Mouse (Mus musculus) limb, embryonic 11.5 days (tissue): ENCODE measurements around the gene Tfdp1. TPM values are rescaled to one million over a fixed set of nuclear protein-coding genes. Genes with fewer than 3 reads are reported as not detected.
A peak's percentile ranks its signal among the peaks of the same experiment; 100 is the strongest.
"Not testable (repeated sequence)": the region's sequence is repeated elsewhere in the genome, so short reads cannot be mapped to it uniquely, and the experiment has no call there.

ENCODE experiments used
- ATAC-seq: fragments of 200-750 bp; cut with Nextera tagmentation; 2 replicates; pipeline ENCODE4 v1.8.0; 2017; ENCODE audit warnings: low read depth; ENCODE audit not compliant: insufficient number of reproducible peaks, low FRiP score, low TSS enrichment
- DNase-seq: peaks from one replicate; pipeline ENCODE4 v3.0.0-alpha.2; 2015; ENCODE audit warnings: low spot score
- H3K27ac ChIP-seq: fragments of 300-500 bp; sonication (generic); replicated peaks from 2 replicates; pipeline ENCODE4 v1.5.1; 2014; ENCODE audit warnings: low read depth, mild to moderate bottlenecking, low read length
- H3K27me3 ChIP-seq: fragments of 300-500 bp; sonication (generic); 2 replicates; pipeline ENCODE4 v1.6.1; 2014; ENCODE audit warnings: mild to moderate bottlenecking, low read length, mixed read lengths; ENCODE audit not compliant: control insufficient read depth, insufficient read depth
- H3K36me3 ChIP-seq: fragments of 300-500 bp; sonication (generic); 2 replicates; pipeline ENCODE4 v1.6.1; 2014; ENCODE audit warnings: mild to moderate bottlenecking, low read length, moderate library complexity, mixed read lengths; ENCODE audit not compliant: control insufficient read depth, insufficient read depth
- H3K4me1 ChIP-seq: fragments of 300-500 bp; sonication (generic); 2 replicates; pipeline ENCODE4 v1.6.1; 2014; ENCODE audit warnings: low read length, mixed read lengths; ENCODE audit not compliant: control insufficient read depth, insufficient read depth
- H3K4me2 ChIP-seq: fragments of 300-500 bp; sonication (generic); 2 replicates; pipeline ENCODE4 v1.6.1; 2014; ENCODE audit warnings: low read depth, mild to moderate bottlenecking, moderate library complexity; ENCODE audit not compliant: severe bottlenecking
- H3K4me3 ChIP-seq: fragments of 300-500 bp; sonication (generic); 2 replicates; pipeline ENCODE4 v1.5.1; 2014; ENCODE audit warnings: low read depth, low read length
- H3K9ac ChIP-seq: fragments of 300-500 bp; sonication (generic); 2 replicates; pipeline ENCODE4 v1.6.1; 2014; ENCODE audit warnings: mild to moderate bottlenecking, low read length
- H3K9me3 ChIP-seq: fragments of 300-500 bp; sonication (generic); 2 replicates; pipeline ENCODE4 v1.6.1; 2016; ENCODE audit warnings: low read length; ENCODE audit not compliant: control insufficient read depth
- WGBS: fragments of 180-500 bp; shearing (Covaris S2); extraction: QIAGEN DNeasy Blood & Tissue Kit; methylation state at CpG from one replicate; pipeline ENCODE4 v1.1.7; 2014; 5-methylcytosine and 5-hydroxymethylcytosine counted together
- polyA plus RNA-seq: library from polyadenylated mRNA; unstranded; fragments of >200 nt; fragmentation: Nextera tagmentation; extraction: Ambion mirVana; gene quantifications from 2 replicates; pipeline ENCODE4 v1.2.1, GENCODE M21; 2014

Tfdp1 gene
- polyA plus RNA-seq, 1 experiment from 2014 or later: 196 TPM

DNA sequence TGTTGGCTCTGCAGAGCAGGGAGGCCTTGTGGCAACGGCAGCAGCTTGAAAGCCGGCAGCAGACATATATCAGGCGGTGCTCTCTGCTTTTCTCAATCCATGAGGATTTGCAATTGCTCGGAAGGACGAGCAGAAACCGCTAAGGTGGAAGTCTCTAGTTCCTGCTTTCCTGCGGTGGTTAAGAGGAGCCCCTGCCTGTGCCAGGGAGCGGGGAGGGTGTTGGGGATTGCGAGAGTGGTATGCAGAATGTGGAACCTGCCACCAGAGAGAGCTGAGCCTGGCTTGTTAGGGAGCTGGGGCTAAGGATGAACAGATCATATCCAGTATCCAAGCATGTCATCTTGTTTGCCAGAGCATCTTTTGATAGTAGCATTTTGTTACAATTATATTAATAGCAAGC is 31.6 kb upstream of the Tfdp1 start:
- no peak overlapping the region for H3K27ac ChIP-seq
- no peak overlapping the region for H3K4me3 ChIP-seq
- peaks cover 6% of the 10 kb centered on the region; the same call in 1 of the 2 replicates for H3K36me3 ChIP-seq
- no peak for DNase-seq
- no peak for ATAC-seq
- WGBS: 87% methylated on average over 9 of the region's 9 CpGs
- no peak overlapping the region for H3K4me2 ChIP-seq
- no peaks in the 10 kb centered on the region for H3K4me1 ChIP-seq
- no peaks in the 10 kb centered on the region for H3K27me3 ChIP-seq
- H3K9me3 ChIP-seq: no peaks in the 10 kb centered on the region
- no peak overlapping the region for H3K9ac ChIP-seq

DNA sequence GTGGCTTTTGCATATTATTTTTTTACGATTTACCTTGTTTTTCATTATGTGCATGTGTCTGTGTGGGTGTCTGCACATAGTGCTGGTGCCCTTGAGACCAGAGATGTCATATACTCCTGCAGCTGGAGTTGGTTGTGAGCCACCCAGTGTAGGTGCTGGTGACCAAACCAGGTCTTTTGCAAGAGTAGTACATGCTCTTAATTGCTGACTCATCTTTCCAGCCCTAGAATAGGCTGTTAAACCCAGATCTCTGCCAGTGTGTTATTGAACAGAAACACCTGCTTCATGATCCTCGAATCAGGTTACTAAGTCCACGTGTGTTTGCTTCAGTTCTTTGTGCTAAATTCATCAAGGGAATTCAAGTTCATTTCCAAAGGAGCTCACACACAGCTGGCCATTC is 23.6 kb upstream of the Tfdp1 start:
- no peak for ATAC-seq
- 85% methylated on average over 3 of the region's 3 CpGs for WGBS
- Histone ChIP-seq H3K27ac (no peak overlapping the region), H3K9ac (no peak overlapping the region), H3K4me3 (no peak overlapping the region), H3K27me3 (no peaks in the 10 kb centered on the region), H3K9me3 (no peaks in the 10 kb centered on the region), H3K4me2 (no peak overlapping the region), H3K36me3 (no peaks in the 10 kb centered on the region), H3K4me1 (no peaks in the 10 kb centered on the region)
- DNase-seq: no peak

DNA sequence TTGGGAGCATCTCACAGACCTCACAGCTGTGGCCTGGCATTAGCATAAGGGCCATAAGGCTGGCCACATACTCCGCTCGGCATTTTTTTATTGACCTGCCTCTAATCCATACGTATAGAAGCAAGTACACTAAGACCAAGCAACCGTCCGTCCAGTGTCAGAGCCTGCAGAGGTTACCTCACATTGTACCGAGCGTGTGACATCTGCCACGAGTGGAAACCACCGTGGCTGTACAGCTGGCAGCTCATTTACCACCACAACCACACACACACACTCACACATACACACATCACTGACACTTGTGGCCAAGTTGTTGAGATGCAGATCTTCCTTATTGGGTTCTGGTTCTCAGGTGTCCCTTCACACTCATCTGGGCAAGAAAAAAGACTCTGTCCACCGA is 21.9 kb upstream of the Tfdp1 start:
- Histone ChIP-seq H3K4me2 (no peak overlapping the region), H3K4me1 (no peaks in the 10 kb centered on the region), H3K4me3 (no peak overlapping the region), H3K27me3 (no peaks in the 10 kb centered on the region), H3K27ac (no peak overlapping the region), H3K36me3 (no peaks in the 10 kb centered on the region), H3K9ac (no peak overlapping the region), H3K9me3 (no peaks in the 10 kb centered on the region)
- no peak for DNase-seq
- WGBS: 94% methylated on average over 10 of the region's 10 CpGs
- ATAC-seq: no peak

GRCm38 (mm10) chr8:13326598-13326997 is 12.0 kb upstream of the Tfdp1 start:
- peak; percentile 52 for DNase-seq
- Histone ChIP-seq H3K4me3 (no peak overlapping the region), H3K9ac (no peak overlapping the region)

DNA sequence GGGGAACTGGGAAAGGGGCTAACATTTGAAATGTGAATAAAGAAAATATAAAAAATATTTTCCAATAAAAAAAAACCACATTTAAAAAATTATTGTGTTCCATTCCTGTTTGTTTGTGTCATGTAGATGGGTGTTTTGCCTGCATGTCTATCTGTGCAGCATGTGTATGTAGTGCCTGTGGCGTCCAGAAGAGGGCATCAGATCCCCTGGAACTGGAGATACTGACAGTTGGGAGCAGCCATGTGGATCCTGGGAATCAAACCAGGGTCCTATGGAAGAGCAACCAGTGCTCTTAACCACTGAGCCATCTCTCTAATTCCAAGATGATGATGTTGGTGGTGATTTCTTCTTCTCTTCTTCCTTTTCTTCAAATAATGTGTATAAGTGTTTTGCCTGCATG is 3.9 kb upstream of the Tfdp1 start:
- no peaks in the 10 kb centered on the region for H3K36me3 ChIP-seq
- no peaks in the 10 kb centered on the region for H3K4me1 ChIP-seq
- ATAC-seq (no peak), DNase-seq (no peak)
- H3K9me3 ChIP-seq: no peaks in the 10 kb centered on the region
- H3K4me3 ChIP-seq: no peak overlapping the region
- no peak overlapping the region for H3K4me2 ChIP-seq
- no peak overlapping the region for H3K9ac ChIP-seq
- 40% methylated on average over 1 of the region's 1 CpGs for WGBS
- no peaks in the 10 kb centered on the region for H3K27me3 ChIP-seq
- H3K27ac ChIP-seq: no peak overlapping the region

More at GRCm38 (mm10) chr8:13326598-13326997, 12.0 kb upstream of the Tfdp1 start:
- Histone ChIP-seq H3K27ac (no peak overlapping the region), H3K36me3 (no peaks in the 10 kb centered on the region), H3K27me3 (no peaks in the 10 kb centered on the region), H3K9me3 (no peaks in the 10 kb centered on the region), H3K4me2 (no peak overlapping the region), H3K4me1 (no peaks in the 10 kb centered on the region)
- 37% methylated on average over 5 of the region's 5 CpGs for WGBS
- no peak for ATAC-seq

GRCm38 (mm10) chr8:13337245-13337644 is 1.3 kb upstream of the Tfdp1 start:
- not testable (repeated sequence) for H3K27me3 ChIP-seq, H3K27ac ChIP-seq, H3K9ac ChIP-seq, H3K4me1 ChIP-seq, ATAC-seq, H3K36me3 ChIP-seq, H3K4me3 ChIP-seq, DNase-seq, H3K9me3 ChIP-seq, H3K4me2 ChIP-seq
- 89% methylated on average over 6 of the region's 6 CpGs for WGBS

DNA sequence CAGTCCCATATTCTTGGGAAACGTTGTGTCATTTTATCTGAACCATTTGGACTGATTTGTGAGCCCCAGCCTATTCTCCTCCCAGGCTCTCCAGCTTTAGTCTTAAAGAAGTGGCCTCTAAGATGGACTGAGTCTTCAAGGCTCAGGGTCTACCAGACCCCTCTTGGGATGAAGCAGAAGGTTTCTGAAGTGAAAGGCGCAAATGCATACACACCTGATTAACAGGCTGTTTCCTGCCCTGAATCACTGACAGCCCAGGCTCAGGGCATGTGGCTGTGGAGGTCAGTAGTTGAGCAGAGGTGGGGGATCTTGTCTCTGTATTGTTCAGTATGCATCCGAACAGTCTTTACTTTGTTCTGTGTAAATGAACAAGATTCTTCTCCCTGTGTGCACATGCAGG is 873 bp upstream of the Tfdp1 start:
- no peaks in the 10 kb centered on the region for H3K9me3 ChIP-seq
- no peak overlapping the region for H3K27ac ChIP-seq
- WGBS: 86% methylated on average over 3 of the region's 3 CpGs
- H3K4me2 ChIP-seq: no peak overlapping the region
- H3K4me3 ChIP-seq: peak overlapping the region; percentile 89; the same call in 1 of the 2 replicates
- no peaks in the 10 kb centered on the region for H3K27me3 ChIP-seq
- no peak for DNase-seq
- peaks cover 4% of the 10 kb centered on the region for H3K36me3 ChIP-seq
- no peaks in the 10 kb centered on the region for H3K4me1 ChIP-seq
- H3K9ac ChIP-seq: no peak overlapping the region; the same call in 1 of the 2 replicates
- ATAC-seq: no peak

DNA sequence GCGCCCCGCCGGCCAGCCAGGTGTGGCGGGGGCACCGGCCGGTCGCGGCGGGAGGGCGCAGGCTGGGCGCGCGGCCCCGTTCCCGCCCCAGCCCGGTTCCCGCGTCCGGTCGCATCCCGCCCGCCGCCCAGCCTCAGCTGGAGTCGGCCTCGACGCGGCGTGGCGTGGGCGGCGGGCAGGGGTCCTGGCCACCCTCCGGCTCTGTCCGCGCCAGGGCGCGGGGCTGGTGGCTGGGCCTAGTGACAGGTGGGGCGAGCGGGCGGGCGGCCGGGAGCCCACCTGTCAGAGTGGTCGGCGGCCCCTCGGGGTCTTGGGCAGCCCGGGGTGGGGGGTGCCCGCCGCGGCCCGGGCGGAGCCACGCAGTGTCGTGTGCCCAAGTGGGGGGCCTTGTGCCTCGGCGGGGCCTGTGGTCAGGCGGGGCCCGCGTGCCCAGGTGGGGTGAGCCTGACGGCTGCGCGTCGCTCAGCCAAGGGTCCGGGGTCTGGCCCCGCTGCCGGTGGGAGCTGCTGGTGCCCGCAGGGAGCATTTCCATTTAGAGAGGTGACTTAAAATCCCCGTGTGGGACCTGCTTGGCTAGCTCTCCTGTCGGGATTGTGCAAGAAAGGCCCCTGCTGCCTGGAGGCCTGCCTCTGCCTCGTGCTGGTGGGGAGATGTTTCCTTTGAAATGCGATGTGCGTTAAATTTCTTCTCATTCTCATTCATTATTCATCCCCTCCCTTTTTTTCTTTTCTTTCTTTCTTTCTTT is 522 bp downstream of the Tfdp1 start:
- Histone ChIP-seq H3K4me3 (peak overlapping the region; percentile 89), H3K27me3 (no peaks in the 10 kb centered on the region), H3K27ac (peak overlapping the region; percentile 62), H3K4me2 (peak overlapping the region; percentile 77), H3K4me1 (no peaks in the 10 kb centered on the region), H3K9ac (peak overlapping the region; percentile 93), H3K9me3 (no peaks in the 10 kb centered on the region), H3K36me3 (peaks cover 8% of the 10 kb centered on the region)
- 0% methylated on average over 45 of the region's 70 CpGs for WGBS
- ATAC-seq (peak; percentile 68), DNase-seq (peak; percentile 56)

DNA sequence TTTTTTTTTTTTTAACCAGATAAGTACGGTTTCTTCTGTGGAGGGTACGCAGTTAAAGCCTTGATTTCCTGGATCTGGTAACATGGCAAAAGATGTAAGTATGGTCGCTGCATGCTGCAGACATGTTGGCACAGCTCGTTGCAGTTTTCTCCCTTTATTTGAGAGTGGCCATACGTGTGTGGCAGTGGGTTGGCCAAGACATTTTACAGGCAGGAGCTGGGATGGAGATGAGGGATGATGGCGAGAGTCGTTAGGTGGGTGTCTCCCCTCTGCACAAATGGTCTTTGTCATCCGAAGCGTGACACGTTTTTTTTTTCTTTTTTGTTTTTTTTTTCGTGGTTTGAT is 1.1 kb downstream of the Tfdp1 start:
- Histone ChIP-seq H3K9me3 (no peaks in the 10 kb centered on the region), H3K4me1 (no peaks in the 10 kb centered on the region), H3K27ac (peak overlapping the region; percentile 62), H3K9ac (peak overlapping the region; percentile 93), H3K27me3 (no peaks in the 10 kb centered on the region), H3K4me3 (peak overlapping the region; percentile 89), H3K4me2 (peak overlapping the region; percentile 77), H3K36me3 (peaks cover 10% of the 10 kb centered on the region)
- DNase-seq (peak; percentile 28), ATAC-seq (no peak)
- 10% methylated on average over 11 of the region's 11 CpGs for WGBS
